22 mouse cellular contexts compared by ENCODE assay signal in the genomic region with DNA sequence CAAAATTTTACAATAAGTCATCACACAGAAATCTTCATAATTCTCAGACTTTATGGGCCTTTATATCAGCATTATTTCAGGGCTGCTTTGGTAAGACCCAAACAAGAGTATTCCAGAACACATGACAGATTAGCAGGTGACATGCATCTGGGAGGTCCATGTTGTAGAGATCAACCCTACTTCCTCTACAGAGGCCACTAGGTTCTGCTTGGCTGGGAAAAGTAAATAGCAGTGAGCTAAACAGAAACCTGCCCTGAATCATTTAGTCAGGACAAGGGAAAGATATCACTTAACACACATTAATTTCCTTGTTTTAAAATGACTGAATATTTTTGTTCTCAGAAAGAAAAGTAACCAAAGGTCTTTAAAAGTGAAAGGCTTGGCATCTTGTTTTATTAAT.
A peak's percentile ranks its signal among the peaks of the same experiment; 100 is the strongest.
DNase-seq lines count a peak whose midpoint lies in the region; ATAC-seq and TF ChIP-seq lines count a peak whose summit lies in the region.
"Had no signal": no experiment of that assay in that cellular context is flagged by ENCODE, and none has a peak within 500 bp of the region (broad histone marks: within the 10 kb centered on the region; RNA-seq: fewer than 3 reads in every experiment).

No protein-coding gene starts in this region.

- no peak for TF ChIP-seq EP300 in CH12.LX (IDR thresholded peaks at IDR 0.05; ENCODE audit: low read length)

- H3K4me2 ChIP-seq in kidney, embryonic 14.5 days (replicated peaks; ENCODE audit: low read depth, low read length): no peak overlapping the region
- H3K4me2 ChIP-seq in kidney, postnatal 0 days (ENCODE audit: low read length): no peak overlapping the region
- H3K4me2 ChIP-seq in CH12.LX (ENCODE audit: insufficient read depth, low read depth, poor library complexity, severe bottlenecking): no peak overlapping the region
- H3K4me2 ChIP-seq: forebrain, embryonic 13.5 days; heart, embryonic 11.5 days; hindbrain, embryonic 12.5 days; hindbrain, embryonic 15.5 days had no signal

- TF ChIP-seq CTCF in kidney, postnatal 0 days (IDR thresholded peaks at IDR 0.05; ENCODE audit: low read depth): no peak
- no peak for TF ChIP-seq CTCF in CH12.LX (conservative IDR thresholded peaks at IDR 0.05 in 1 of 2, IDR thresholded peaks at IDR 0.05 in 1 of 2; ENCODE audit: low read depth in 2 of 2, low read length in 2 of 2)

- in situ Hi-C loops in CH12.LX (cut with MboI; ENCODE audit: low pct_ligation_motif_present, low pct_unique_long_range_greater_than_20kb, low sequenced_read_pairs): no loop called here

- H3K27me3 ChIP-seq in kidney, embryonic 14.5 days (ENCODE audit: control insufficient read depth, insufficient read depth, low read length): no peaks in the 10 kb centered on the region
- H3K27me3 ChIP-seq in kidney, postnatal 0 days (ENCODE audit: insufficient read depth, low read length): no peaks in the 10 kb centered on the region
- H3K27me3 ChIP-seq in CH12.LX (replicated peaks): no peaks in the 10 kb centered on the region
- no peaks in the 10 kb centered on the region for H3K27me3 ChIP-seq in embryonic facial prominence, embryonic 10.5 days (replicated peaks; ENCODE audit: low read depth, poor library complexity, severe bottlenecking)
- H3K27me3 ChIP-seq: forebrain, embryonic 13.5 days; hindbrain, embryonic 12.5 days; hindbrain, embryonic 15.5 days; Patski had no signal

- no peaks in the 10 kb centered on the region for H3K36me3 ChIP-seq in kidney, embryonic 14.5 days (ENCODE audit: control insufficient read depth, insufficient read depth, low read length)
- H3K36me3 ChIP-seq in kidney, postnatal 0 days (ENCODE audit: insufficient read depth, low read length): no peaks in the 10 kb centered on the region
- H3K36me3 ChIP-seq in CH12.LX (replicated peaks in 1 of 2; ENCODE audit: control insufficient read depth in 1 of 2, insufficient read depth in 1 of 2, low read length in 1 of 2): no peaks in the 10 kb centered on the region
- H3K36me3 ChIP-seq in embryonic facial prominence, embryonic 10.5 days (replicated peaks): no peaks in the 10 kb centered on the region
- H3K36me3 ChIP-seq: forebrain, embryonic 10.5 days; G1E; hindbrain, embryonic 12.5 days; hindbrain, embryonic 15.5 days had no signal

- no peak for TF ChIP-seq POLR2A in CH12.LX (IDR thresholded peaks at IDR 0.05; ENCODE audit: low read depth, low read length)

- no peak for DNase-seq in kidney, adult 18-20 months
- peak; percentile 89 for DNase-seq in kidney, postnatal 0 days (ENCODE audit: low spot score)
- DNase-seq in kidney, adult 8-10 months: no peak
- peak; percentile 37 for DNase-seq in CH12.LX (ENCODE audit: extremely low read depth)
- DNase-seq in mesoderm, embryonic 11.5 days (ENCODE audit: low read depth, low spot score): peak; percentile 37
- no peak for DNase-seq in embryonic facial prominence, embryonic 10.5 days (ENCODE audit: low spot score)
- DNase-seq: adrenal gland, postnatal 10 days; adrenal gland, postnatal 36 days; cerebellum, adult 18-20 months; cerebellum, adult 9-10 months; cerebellum, postnatal 14 days; gastrocnemius, postnatal 14 days; heart, adult 11 months had no signal

- H3K27ac ChIP-seq in kidney, embryonic 14.5 days (ENCODE audit: low read depth, low read length): no peak overlapping the region
- H3K27ac ChIP-seq in kidney, postnatal 0 days: no peak overlapping the region
- no peak overlapping the region for H3K27ac ChIP-seq in CH12.LX (ENCODE audit: insufficient read depth, low read depth)
- no peak overlapping the region for H3K27ac ChIP-seq in embryonic facial prominence, embryonic 10.5 days (replicated peaks)
- H3K27ac ChIP-seq: forebrain, embryonic 10.5 days; forebrain, embryonic 13.5 days; hindbrain, embryonic 12.5 days; hindbrain, embryonic 15.5 days had no signal

- TF ChIP-seq RAD21 in CH12.LX (IDR thresholded peaks at IDR 0.05; ENCODE audit: low read depth, low read length): no peak

- no peaks in the 10 kb centered on the region for H3K79me2 ChIP-seq in CH12.LX (replicated peaks; ENCODE audit: control insufficient read depth, extremely low read depth, insufficient read depth, poor library complexity, severe bottlenecking)

- H3K9ac ChIP-seq in kidney, embryonic 14.5 days (ENCODE audit: low read depth, low read length): no peak overlapping the region
- H3K9ac ChIP-seq in kidney, postnatal 0 days (ENCODE audit: low read depth, low read length): no peak overlapping the region
- no peak overlapping the region for H3K9ac ChIP-seq in CH12.LX (ENCODE audit: insufficient read depth, low read depth)
- H3K9ac ChIP-seq: forebrain, embryonic 13.5 days; hindbrain, embryonic 12.5 days; hindbrain, embryonic 15.5 days had no signal

- dilution Hi-C loops in CH12.LX (cut with MboI; ENCODE audit: extremely low pct_ligation_motif_present, extremely low pct_unique_long_range_greater_than_20kb, low sequenced_read_pairs): no loop called here

- H3K4me3 ChIP-seq in kidney, embryonic 14.5 days (ENCODE audit: low read length): no peak overlapping the region
- no peak overlapping the region for H3K4me3 ChIP-seq in kidney, postnatal 0 days (replicated peaks; ENCODE audit: low read depth, low read length)
- no peak overlapping the region for H3K4me3 ChIP-seq in CH12.LX (replicated peaks in 1 of 3; ENCODE audit: low read depth in 2 of 3, low read length in 2 of 3, poor library complexity in 1 of 3)
- H3K4me3 ChIP-seq in embryonic facial prominence, embryonic 10.5 days: no peak overlapping the region
- H3K4me3 ChIP-seq: forebrain, embryonic 10.5 days; forebrain, embryonic 13.5 days; hindbrain, embryonic 12.5 days; hindbrain, embryonic 15.5 days had no signal

- peaks cover 3% of the 10 kb centered on the region; the same call in 1 of the 2 replicates for H3K4me1 ChIP-seq in kidney, embryonic 14.5 days (ENCODE audit: control insufficient read depth, insufficient read depth, low read length)
- no peaks in the 10 kb centered on the region for H3K4me1 ChIP-seq in kidney, postnatal 0 days (replicated peaks; ENCODE audit: insufficient read depth, low read length)
- H3K4me1 ChIP-seq in CH12.LX (ENCODE audit: control insufficient read depth in 1 of 2, insufficient read depth in 2 of 2): peaks cover 0 to 21% of the 10 kb centered on the region in 2 experiments; a peak in 2 of 4 replicates
- no peaks in the 10 kb centered on the region for H3K4me1 ChIP-seq in embryonic facial prominence, embryonic 10.5 days
- H3K4me1 ChIP-seq: forebrain, embryonic 10.5 days; forebrain, embryonic 13.5 days; hindbrain, embryonic 12.5 days; hindbrain, embryonic 15.5 days had no signal

- peak; percentile 96 for ATAC-seq in kidney, embryonic 14.5 days (ENCODE audit: low FRiP score, low TSS enrichment)
- peak; percentile 91; the same call in 1 of the 2 replicates for ATAC-seq in kidney, postnatal 0 days (replicated peaks; ENCODE audit: low FRiP score, low read depth)
- ATAC-seq: forebrain, embryonic 13.5 days; forebrain, embryonic 16.5 days; Patski had no signal

- no peaks in the 10 kb centered on the region for H3K9me3 ChIP-seq in kidney, embryonic 14.5 days (ENCODE audit: control insufficient read depth, low read length)
- H3K9me3 ChIP-seq in kidney, postnatal 0 days (replicated peaks; ENCODE audit: low read length): no peaks in the 10 kb centered on the region
- H3K9me3 ChIP-seq in CH12.LX (replicated peaks; ENCODE audit: low read length): no peaks in the 10 kb centered on the region
- H3K9me3 ChIP-seq in embryonic facial prominence, embryonic 10.5 days: no peaks in the 10 kb centered on the region
- H3K9me3 ChIP-seq: forebrain, embryonic 10.5 days; forebrain, embryonic 13.5 days; G1E; hindbrain, embryonic 12.5 days; hindbrain, embryonic 15.5 days had no signal

TF ChIP-seq in CH12.LX, 34 proteins besides CTCF, POLR2A, EP300 and RAD21:
- no peak for TF ChIP-seq SMC3 (IDR thresholded peaks at IDR 0.05; ENCODE audit: low read depth, low read length)
- TF ChIP-seq POLR2AphosphoS2 (IDR thresholded peaks at IDR 0.05; ENCODE audit: low read depth, low read length): no peak
- TF ChIP-seq ZC3H11A (IDR thresholded peaks at IDR 0.05; ENCODE audit: low read depth, low read length): no peak
- no peak for TF ChIP-seq TBP (conservative IDR thresholded peaks at IDR 0.05; ENCODE audit: low read depth, low read length)
- TF ChIP-seq IRF4 (IDR thresholded peaks at IDR 0.05; ENCODE audit: low read depth, low read length): peak; percentile 39; the same call in 1 of the 2 replicates
- no peak for TF ChIP-seq KAT2A (IDR thresholded peaks at IDR 0.05; ENCODE audit: insufficient replicate concordance, low read length)
- TF ChIP-seq BHLHE40 (IDR thresholded peaks at IDR 0.05; ENCODE audit: low read depth, low read length): 0 out of 2 replicates have a peak, but pooled peaks have one; percentile 26
- TF ChIP-seq ETS1 (conservative IDR thresholded peaks at IDR 0.05; ENCODE audit: low read depth, low read length): no peak

Comparison
In these comparisons a context has a peak if more than half of its experiments do, and no peak if none do; other contexts are left out.
1. DNase-seq: peak in kidney, postnatal 0 days (single experiment), CH12.LX (single experiment) and mesoderm, embryonic 11.5 days (single experiment); none in kidney, adult 18-20 months (single experiment), kidney, adult 8-10 months (0 of 2) and embryonic facial prominence, embryonic 10.5 days (single experiment).